Mouse (Mus musculus) spleen, adult 2 months (tissue): ENCODE results near the gene Chn1.

ENCODE experiments used
- CTCF ChIP-seq: fragments of 200-500 bp; IDR thresholded peaks from 2 replicates; pipeline ENCODE4 v1.5.1; 2011; ENCODE audit warnings: mild to moderate bottlenecking, inconsistent platforms; ENCODE audit not compliant: insufficient read depth, insufficient read length, insufficient replicate concordance; ENCODE audit errors: extremely low read depth
- POLR2A ChIP-seq: fragments of 200-500 bp; IDR thresholded peaks from 2 replicates; pipeline ENCODE4 v1.6.1; 2011; ENCODE audit warnings: low read depth, low read length, inconsistent platforms

- TF ChIP-seq CTCF, result no peak
- no peak for TF ChIP-seq POLR2A
Observed at GRCm38 (mm10) chr2:73590106-73590505, 185.0 kb downstream of the Chn1 start.
